Mouse (Mus musculus) limb, embryonic 14.5 days (tissue): Measurements from ENCODE around the gene Sh3gl3. TPM values are rescaled to one million over a fixed set of nuclear protein-coding genes. Genes with fewer than 3 reads are reported as not detected.

Source experiments
- ATAC-seq: fragments of 200-750 bp; cut with Nextera tagmentation; 2 replicates; pipeline ENCODE4 v1.8.0; 2017; ENCODE audit warnings: low read depth, moderate number of reproducible peaks, moderate TSS enrichment; ENCODE audit not compliant: low FRiP score
- DNase-seq: peaks from one replicate; pipeline ENCODE4 v3.0.0-alpha.2; 2015; ENCODE audit warnings: low spot score
- H3K27ac ChIP-seq: fragments of 300-500 bp; sonication (generic); replicated peaks from 2 replicates; pipeline ENCODE4 v1.5.1; 2014; ENCODE audit warnings: low read depth, mild to moderate bottlenecking, low read length, moderate library complexity, mixed read lengths
- H3K27me3 ChIP-seq: fragments of 300-500 bp; sonication (generic); 2 replicates; pipeline ENCODE4 v1.6.1; 2014; ENCODE audit warnings: low read length, mixed read lengths; ENCODE audit not compliant: control insufficient read depth, insufficient read depth
- H3K36me3 ChIP-seq: fragments of 300-500 bp; sonication (generic); 2 replicates; pipeline ENCODE4 v1.6.1; 2014; ENCODE audit warnings: mild to moderate bottlenecking, low read length, moderate library complexity, mixed read lengths; ENCODE audit not compliant: control insufficient read depth, insufficient read depth
- H3K4me1 ChIP-seq: fragments of 300-500 bp; sonication (generic); 2 replicates; pipeline ENCODE4 v1.6.1; 2014; ENCODE audit warnings: antibody characterized with exemption, low read length, mixed read lengths; ENCODE audit not compliant: control insufficient read depth, insufficient read depth
- H3K4me2 ChIP-seq: fragments of 300-500 bp; sonication (generic); replicated peaks from 2 replicates; pipeline ENCODE4 v1.6.1; 2014; ENCODE audit warnings: low read depth, mild to moderate bottlenecking, low read length, moderate library complexity; ENCODE audit not compliant: severe bottlenecking
- H3K4me3 ChIP-seq: fragments of 300-500 bp; sonication (generic); replicated peaks from 2 replicates; pipeline ENCODE4 v1.5.1; 2014; ENCODE audit warnings: low read length
- H3K9ac ChIP-seq: fragments of 300-500 bp; sonication (generic); 2 replicates; pipeline ENCODE4 v1.6.1; 2014; ENCODE audit warnings: mild to moderate bottlenecking, low read depth, low read length, moderate library complexity; ENCODE audit not compliant: severe bottlenecking
- H3K9me3 ChIP-seq: fragments of 300-500 bp; sonication (generic); 2 replicates; pipeline ENCODE4 v1.6.1; 2016; ENCODE audit warnings: low read length; ENCODE audit not compliant: control insufficient read depth
- POLR2A ChIP-seq: fragments of 200-500 bp; IDR thresholded peaks from 2 replicates; pipeline ENCODE4 v1.8.0; 2012; ENCODE audit warnings: inconsistent platforms, mild to moderate bottlenecking, moderate library complexity, borderline replicate concordance; ENCODE audit not compliant: insufficient read depth, insufficient read length; ENCODE audit errors: extremely low read depth
- WGBS: fragments of 180-500 bp; shearing (Covaris S2); extraction: QIAGEN DNeasy Blood & Tissue Kit; methylation state at CpG from one replicate; pipeline ENCODE4 v1.1.7; 2014; 5-methylcytosine and 5-hydroxymethylcytosine counted together
- polyA plus RNA-seq, 2 experiments: library from polyadenylated mRNA; depleted of rRNA in 1 of 2; stranded (reverse) in 1 of 2; unstranded in 1 of 2; fragments of >200 nt; fragmentation: Nextera tagmentation in 1 of 2; extraction: Ambion mirVana in 1 of 2; gene quantifications; 2 replicates each; pipeline versions ENCODE4 v1.2.1 to v1.2.3; 2012 to 2014

The Sh3gl3 gene
- polyA plus RNA-seq, 2 experiments, result 10.5 to 15.1 TPM

GRCm38 (mm10) chr7:82274011-82274709, 100.5 kb downstream of the Sh3gl3 start:
- DNase-seq (peak; percentile 67), ATAC-seq (peak; percentile 34; the same call in 1 of the 2 replicates)
- no peak overlapping the region for H3K4me2 ChIP-seq

GRCm38 (mm10) chr7:82274975-82275374, 101.3 kb downstream of the Sh3gl3 start:
- Histone ChIP-seq H3K4me1 (no peaks in the 10 kb centered on the region), H3K9me3 (no peaks in the 10 kb centered on the region), H3K9ac (no peak overlapping the region), H3K27me3 (no peaks in the 10 kb centered on the region), H3K36me3 (no peaks in the 10 kb centered on the region), H3K4me3 (no peak overlapping the region), H3K4me2 (no peak overlapping the region), H3K27ac (no peak overlapping the region)
- no peak for TF ChIP-seq POLR2A
- WGBS, result 91% methylated on average over 5 of the region's 5 CpGs
- no peak for ATAC-seq
- no peak for DNase-seq

More at GRCm38 (mm10) chr7:82274011-82274709, 100.5 kb downstream of the Sh3gl3 start:
- Histone ChIP-seq H3K4me1 (no peaks in the 10 kb centered on the region), H3K4me3 (no peak overlapping the region), H3K27ac (no peak overlapping the region), H3K9ac (no peak overlapping the region), H3K36me3 (no peaks in the 10 kb centered on the region), H3K9me3 (no peaks in the 10 kb centered on the region), H3K27me3 (no peaks in the 10 kb centered on the region)
- WGBS, result 40% methylated on average over 19 of the region's 19 CpGs
- no peak for TF ChIP-seq POLR2A

GRCm38 (mm10) chr7:82275529-82276204, 102.0 kb downstream of the Sh3gl3 start:
- no peak overlapping the region for H3K4me3 ChIP-seq
- H3K27ac ChIP-seq, result no peak overlapping the region
- 64% methylated on average over 18 of the region's 18 CpGs for WGBS
- ATAC-seq, result no peak
- no peaks in the 10 kb centered on the region for H3K4me1 ChIP-seq
- no peak for DNase-seq
- H3K36me3 ChIP-seq, result no peaks in the 10 kb centered on the region
- H3K9me3 ChIP-seq, result no peaks in the 10 kb centered on the region
- no peak for TF ChIP-seq POLR2A
- no peaks in the 10 kb centered on the region for H3K27me3 ChIP-seq
- no peak overlapping the region for H3K4me2 ChIP-seq
- no peak overlapping the region for H3K9ac ChIP-seq

- Histone ChIP-seq H3K27me3 (no peaks in the 10 kb centered on the region), H3K9me3 (no peaks in the 10 kb centered on the region), H3K4me2 (no peak overlapping the region), H3K9ac (no peak overlapping the region), H3K36me3 (no peaks in the 10 kb centered on the region), H3K27ac (no peak overlapping the region), H3K4me3 (no peak overlapping the region), H3K4me1 (no peaks in the 10 kb centered on the region)
- DNase-seq, result no peak
- WGBS, result 78% methylated on average over 8 of the region's 8 CpGs
- no peak for ATAC-seq
- no peak for TF ChIP-seq POLR2A
These were observed 108.4 kb downstream of the Sh3gl3 start for GRCm38 (mm10) chr7:82282011-82282410.

- WGBS, result 76% methylated on average over 13 of the region's 13 CpGs
- ATAC-seq (no peak), DNase-seq (no peak)
- H3K9ac ChIP-seq, result no peak overlapping the region
- H3K27ac ChIP-seq, result no peak overlapping the region
- H3K36me3 ChIP-seq, result no peaks in the 10 kb centered on the region
- H3K9me3 ChIP-seq, result no peaks in the 10 kb centered on the region
- H3K4me1 ChIP-seq, result no peaks in the 10 kb centered on the region
- H3K27me3 ChIP-seq, result no peaks in the 10 kb centered on the region
- H3K4me2 ChIP-seq, result no peak overlapping the region
- no peak overlapping the region for H3K4me3 ChIP-seq
- TF ChIP-seq POLR2A, result no peak
These were observed 108.8 kb downstream of the Sh3gl3 start for GRCm38 (mm10) chr7:82282464-82282863.
